ENCODE assay signal across 8 mouse cellular contexts in genomic region chr6:38353181-38353580, GRCm38 (mm10). TPM values are rescaled to one million over a fixed set of nuclear protein-coding genes. Genes with fewer than 3 reads are reported as not detected.
DNase-seq lines count a peak whose midpoint lies in the region; ATAC-seq and TF ChIP-seq lines count a peak whose summit lies in the region.

No protein-coding gene starts in this region.

- H3K4me1 ChIP-seq in hindbrain, embryonic 10.5 days (replicated peaks): peaks cover 21% of the 10 kb centered on the region
- H3K4me1 ChIP-seq in hindbrain, embryonic 16.5 days (ENCODE audit: control insufficient read depth, insufficient read depth, low read depth, low read length): peaks cover 3% of the 10 kb centered on the region; the same call in 1 of the 2 replicates
- peaks cover 64% of the 10 kb centered on the region for H3K4me1 ChIP-seq in E14TG2a.4 (replicated peaks; ENCODE audit: low read depth, low read length)
- H3K4me1 ChIP-seq in forebrain, embryonic 14.5 days (ENCODE audit: control insufficient read depth, insufficient read depth, low read length): peaks cover 4% of the 10 kb centered on the region; the same call in 1 of the 2 replicates
- H3K4me1 ChIP-seq in liver, embryonic 15.5 days (replicated peaks): peaks cover 69% of the 10 kb centered on the region

- H3K4me2 ChIP-seq in hindbrain, embryonic 16.5 days (ENCODE audit: low read length): no peak overlapping the region
- H3K4me2 ChIP-seq in forebrain, embryonic 14.5 days (ENCODE audit: low read length): no peak overlapping the region
- H3K4me2 ChIP-seq in liver, embryonic 15.5 days: peak overlapping the region; percentile 76

- no peak for ATAC-seq in hindbrain, embryonic 16.5 days
- no peak for ATAC-seq in forebrain, embryonic 14.5 days
- ATAC-seq in liver, embryonic 15.5 days (ENCODE audit: insufficient read depth): no peak

- H3K9ac ChIP-seq in hindbrain, embryonic 16.5 days (ENCODE audit: low read depth, low read length): no peak overlapping the region
- H3K9ac ChIP-seq in forebrain, embryonic 14.5 days (ENCODE audit: low read length): no peak overlapping the region
- peak overlapping the region; percentile 95 for H3K9ac ChIP-seq in liver, embryonic 15.5 days

- H3K27ac ChIP-seq in hindbrain, embryonic 10.5 days: no peak overlapping the region
- H3K27ac ChIP-seq in hindbrain, embryonic 16.5 days (ENCODE audit: low read depth, low read length): no peak overlapping the region
- no peak overlapping the region for H3K27ac ChIP-seq in forebrain, embryonic 14.5 days (ENCODE audit: low read depth, low read length)
- H3K27ac ChIP-seq in liver, embryonic 15.5 days (replicated peaks): peak overlapping the region; percentile 100

- peaks cover 89% of the 10 kb centered on the region for H3K27me3 ChIP-seq in hindbrain, embryonic 10.5 days (ENCODE audit: insufficient read depth, poor library complexity, severe bottlenecking)
- H3K27me3 ChIP-seq in hindbrain, embryonic 16.5 days (replicated peaks; ENCODE audit: control insufficient read depth, insufficient read depth, low read length): peaks cover 26% of the 10 kb centered on the region
- H3K27me3 ChIP-seq in E14TG2a.4 (ENCODE audit: insufficient read depth, low read length): peaks cover 42% of the 10 kb centered on the region
- peaks cover 60% of the 10 kb centered on the region for H3K27me3 ChIP-seq in forebrain, embryonic 14.5 days (replicated peaks; ENCODE audit: control insufficient read depth, insufficient read depth, low read length)
- no peaks in the 10 kb centered on the region for H3K27me3 ChIP-seq in liver, embryonic 15.5 days

- H3K9me3 ChIP-seq in hindbrain, embryonic 10.5 days: no peaks in the 10 kb centered on the region
- H3K9me3 ChIP-seq in hindbrain, embryonic 16.5 days (ENCODE audit: control insufficient read depth, low read length): no peaks in the 10 kb centered on the region
- no peaks in the 10 kb centered on the region for H3K9me3 ChIP-seq in E14TG2a.4 (ENCODE audit: low read length)
- H3K9me3 ChIP-seq in forebrain, embryonic 14.5 days (replicated peaks; ENCODE audit: control insufficient read depth, low read length): no peaks in the 10 kb centered on the region
- no peaks in the 10 kb centered on the region for H3K9me3 ChIP-seq in liver, embryonic 15.5 days (replicated peaks)

- H3K4me3 ChIP-seq in hindbrain, embryonic 10.5 days: peak overlapping the region; percentile 60
- no peak overlapping the region for H3K4me3 ChIP-seq in hindbrain, embryonic 16.5 days (ENCODE audit: low read length)
- peak overlapping the region; percentile 81 for H3K4me3 ChIP-seq in E14TG2a.4 (replicated peaks; ENCODE audit: low read length)
- H3K4me3 ChIP-seq in forebrain, embryonic 14.5 days (ENCODE audit: low read depth, low read length): 0 out of 2 replicates have a peak overlapping the region, but pooled peaks have one; percentile 47
- H3K4me3 ChIP-seq in liver, embryonic 15.5 days (replicated peaks): peak overlapping the region; percentile 85

- 7% methylated on average over 13 of the region's 13 CpGs for WGBS in hindbrain, embryonic 10.5 days
- WGBS in hindbrain, embryonic 16.5 days: 6% methylated on average over 13 of the region's 13 CpGs
- WGBS in forebrain, embryonic 14.5 days: 6% methylated on average over 13 of the region's 13 CpGs
- 5% methylated on average over 13 of the region's 13 CpGs for WGBS in liver, embryonic 15.5 days (ENCODE audit: insufficient replicate concordance)

- no peaks in the 10 kb centered on the region for H3K36me3 ChIP-seq in hindbrain, embryonic 10.5 days
- H3K36me3 ChIP-seq in hindbrain, embryonic 16.5 days (ENCODE audit: control insufficient read depth, insufficient read depth, low read length): no peaks in the 10 kb centered on the region
- H3K36me3 ChIP-seq in E14TG2a.4 (ENCODE audit: insufficient read depth, low read length): peaks cover 2% of the 10 kb centered on the region; the same call in 1 of the 2 replicates
- no peaks in the 10 kb centered on the region for H3K36me3 ChIP-seq in forebrain, embryonic 14.5 days (ENCODE audit: control insufficient read depth, insufficient read depth, low read length)
- peaks cover 37% of the 10 kb centered on the region for H3K36me3 ChIP-seq in liver, embryonic 15.5 days (replicated peaks)

- DNase-seq in hindbrain, embryonic 10.5 days (ENCODE audit: low spot score): peak; percentile 27
- DNase-seq in forebrain, embryonic 14.5 days (ENCODE audit: low spot score): no peak
- DNase-seq in adrenal gland, postnatal 4 days (ENCODE audit: low spot score in 2 of 2): no peak
- DNase-seq in frontal cortex, postnatal 10 days (ENCODE audit: low spot score in 2 of 2): no peak
- no peak for DNase-seq in spleen, postnatal 14 days (ENCODE audit: low spot score in 2 of 2)

- no peak for TF ChIP-seq CTCF in E14TG2a.4 (conservative IDR thresholded peaks at IDR 0.05; ENCODE audit: low read length)

RNA-seq across cellular contexts. Expression of gene Zc3hav1, which starts 1.2 kb away (rescaled TPM):
- 2.2 and 2.4 TPM in 2 replicates for polyA plus RNA-seq in hindbrain, embryonic 10.5 days (2016; fragmentation: Nextera tagmentation; extraction: Ambion mirVana)
- 1.4 and 1.6 TPM in 2 replicates for polyA plus RNA-seq in hindbrain, embryonic 16.5 days (2015; fragmentation: Nextera tagmentation; extraction: Ambion mirVana)
- polyA plus RNA-seq in forebrain, embryonic 14.5 days (2014; fragmentation: Nextera tagmentation; extraction: Ambion mirVana): 0.71 and 1.1 TPM in 2 replicates
- polyA plus RNA-seq in liver, embryonic 15.5 days (2015; fragmentation: Nextera tagmentation; extraction: Ambion mirVana): 23.4 and 23.6 TPM in 2 replicates
- total RNA-seq in adrenal gland, postnatal 4 days (2021): 10 to 100 TPM; 54.2 to 55.8 TPM

RNA-seq across cellular contexts. Expression of gene Ttc26, which starts 28.1 kb away (rescaled TPM):
- 14.3 and 14.6 TPM in 2 replicates for polyA plus RNA-seq in hindbrain, embryonic 10.5 days (2016; fragmentation: Nextera tagmentation; extraction: Ambion mirVana)
- polyA plus RNA-seq in hindbrain, embryonic 16.5 days (2015; fragmentation: Nextera tagmentation; extraction: Ambion mirVana): 4.6 and 5.8 TPM in 2 replicates
- 5.4 and 6.9 TPM in 2 replicates for polyA plus RNA-seq in forebrain, embryonic 14.5 days (2014; fragmentation: Nextera tagmentation; extraction: Ambion mirVana)
- 0.23 and 0.30 TPM in 2 replicates for polyA plus RNA-seq in liver, embryonic 15.5 days (2015; fragmentation: Nextera tagmentation; extraction: Ambion mirVana)
- total RNA-seq in adrenal gland, postnatal 4 days (2021): 1 to 10 TPM; 4.3 to 5.2 TPM

RNA-seq across cellular contexts. Expression of gene Zc3hav1l, which starts 54.1 kb away (rescaled TPM):
- 13.0 and 15.2 TPM in 2 replicates for polyA plus RNA-seq in hindbrain, embryonic 10.5 days (2016; fragmentation: Nextera tagmentation; extraction: Ambion mirVana)
- 4.9 and 6.4 TPM in 2 replicates for polyA plus RNA-seq in hindbrain, embryonic 16.5 days (2015; fragmentation: Nextera tagmentation; extraction: Ambion mirVana)
- polyA plus RNA-seq in forebrain, embryonic 14.5 days (2014; fragmentation: Nextera tagmentation; extraction: Ambion mirVana): 5.3 and 6.1 TPM in 2 replicates
- polyA plus RNA-seq in liver, embryonic 15.5 days (2015; fragmentation: Nextera tagmentation; extraction: Ambion mirVana): 1.4 and 1.5 TPM in 2 replicates
- 10 to 100 TPM; 12.5 to 12.9 TPM for total RNA-seq in adrenal gland, postnatal 4 days (2021)
